Comparison of ENCODE assay signal across 22 mouse cellular contexts in the genomic region with DNA sequence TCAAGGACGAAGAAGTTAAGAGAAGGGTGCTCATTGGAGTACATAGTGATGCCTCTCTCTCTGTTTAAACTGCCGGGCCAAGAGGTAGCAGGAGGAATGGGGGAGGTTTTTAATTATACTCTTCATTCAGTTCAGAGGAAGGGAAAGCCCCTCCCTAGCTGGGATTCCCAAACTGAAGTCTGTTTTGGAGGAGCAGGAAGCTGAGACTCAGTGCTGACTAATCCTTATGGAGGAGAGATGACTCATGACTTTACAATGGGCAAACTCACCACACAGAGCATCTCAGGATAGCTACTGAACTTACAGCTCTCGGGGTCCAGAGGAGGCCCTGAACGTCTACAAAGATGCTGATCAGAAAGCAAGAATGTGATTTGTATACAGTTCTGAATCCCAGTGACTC. TPM values are rescaled to one million over a fixed set of nuclear protein-coding genes. Genes with fewer than 3 reads are reported as not detected.
DNase-seq lines count a peak whose midpoint lies in the region; ATAC-seq and TF ChIP-seq lines count a peak whose summit lies in the region.
"Had no signal": no experiment of that assay in that cellular context is flagged by ENCODE, and none has a peak within 500 bp of the region (broad histone marks: within the 10 kb centered on the region; RNA-seq: fewer than 3 reads in every experiment).

No protein-coding gene starts in this region.

- H3K9me3 ChIP-seq in heart, embryonic 11.5 days (replicated peaks; ENCODE audit: control insufficient read depth, low read length): no peaks in the 10 kb centered on the region
- H3K9me3 ChIP-seq: embryonic facial prominence, embryonic 12.5 days; forebrain, embryonic 15.5 days; limb, embryonic 15.5 days; liver, embryonic 15.5 days; midbrain, embryonic 12.5 days had no signal

- no peaks in the 10 kb centered on the region for H3K4me1 ChIP-seq in heart, embryonic 11.5 days (ENCODE audit: control insufficient read depth, insufficient read depth, low read length)
- H3K4me1 ChIP-seq: embryonic facial prominence, embryonic 12.5 days; forebrain, embryonic 15.5 days; heart, embryonic 13.5 days; limb, embryonic 15.5 days; liver, embryonic 15.5 days; midbrain, embryonic 12.5 days had no signal

- ATAC-seq in Patski: peak; percentile 98
- no peak for ATAC-seq in granulocyte monocyte progenitor cell, adult 5-6 weeks (replicated peaks; ENCODE audit: poor library complexity, severe bottlenecking)
- no peak for ATAC-seq in heart, embryonic 11.5 days (replicated peaks; ENCODE audit: insufficient number of reproducible peaks, low FRiP score, low TSS enrichment)
- ATAC-seq: CD4-positive, CD25-positive, alpha-beta regulatory T cell, adult 4 months; forebrain, embryonic 15.5 days; hindbrain, embryonic 16.5 days; intestine, embryonic 16.5 days had no signal

- no peak for TF ChIP-seq CTCF in Patski (IDR thresholded peaks at IDR 0.05)

- H3K4me3 ChIP-seq in heart, embryonic 11.5 days (ENCODE audit: low read depth, low read length): no peak overlapping the region
- H3K4me3 ChIP-seq: embryonic facial prominence, embryonic 12.5 days; forebrain, embryonic 15.5 days; heart, embryonic 13.5 days; limb, embryonic 15.5 days; liver, embryonic 15.5 days; midbrain, embryonic 12.5 days had no signal

- no peak overlapping the region for H3K27ac ChIP-seq in heart, embryonic 11.5 days (ENCODE audit: low read depth, low read length)
- H3K27ac ChIP-seq: embryonic facial prominence, embryonic 12.5 days; forebrain, embryonic 15.5 days; heart, embryonic 13.5 days; limb, embryonic 15.5 days; liver, embryonic 15.5 days; midbrain, embryonic 12.5 days had no signal

- DNase-seq in layer of hippocampus, adult 9-11 months: peak; percentile 14
- DNase-seq in layer of hippocampus, adult 11-12 months (ENCODE audit: low spot score): no peak
- peak; percentile 11 for DNase-seq in right cerebral cortex, postnatal 25 days
- no peak for DNase-seq in right cerebral cortex, postnatal 14 days
- DNase-seq in Patski (ENCODE audit: low read depth, low spot score): peak; percentile 87
- DNase-seq: adrenal gland, adult 8-10 months; cerebellum, adult 11 months; cerebellum, postnatal 10 days; heart, postnatal 4 days; lung, postnatal 10 days; thymus, postnatal 14 days had no signal

- no peak overlapping the region for H3K4me2 ChIP-seq in heart, embryonic 11.5 days
- H3K4me2 ChIP-seq: embryonic facial prominence, embryonic 12.5 days; forebrain, embryonic 15.5 days; heart, embryonic 13.5 days; limb, embryonic 15.5 days; liver, embryonic 15.5 days; midbrain, embryonic 12.5 days had no signal

- H3K9ac ChIP-seq in heart, embryonic 11.5 days (ENCODE audit: low read depth, low read length): no peak overlapping the region
- H3K9ac ChIP-seq: embryonic facial prominence, embryonic 12.5 days; forebrain, embryonic 15.5 days; heart, embryonic 13.5 days; limb, embryonic 15.5 days; liver, embryonic 15.5 days; midbrain, embryonic 12.5 days had no signal

- H3K27me3 ChIP-seq in Patski: no peaks in the 10 kb centered on the region
- no peaks in the 10 kb centered on the region for H3K27me3 ChIP-seq in heart, embryonic 11.5 days (ENCODE audit: control insufficient read depth, insufficient read depth, low read length)
- H3K27me3 ChIP-seq: embryonic facial prominence, embryonic 12.5 days; forebrain, embryonic 15.5 days; heart, embryonic 13.5 days; limb, embryonic 15.5 days; liver, embryonic 15.5 days; midbrain, embryonic 12.5 days had no signal

- 30% methylated on average over 4 of the region's 4 CpGs for WGBS in heart, embryonic 11.5 days (ENCODE audit: insufficient replicate concordance)

- CTCF ChIA-PET in Patski (lab: Charles Lee): interaction anchor here (1.1 to 1.3 kb wide), 2 partner anchors 15 to 18 kb away, joined by 3 read pairs; no protein-coding TSS in a partner anchor

- no peaks in the 10 kb centered on the region for H3K36me3 ChIP-seq in heart, embryonic 11.5 days (ENCODE audit: control insufficient read depth, insufficient read depth, low read length)
- H3K36me3 ChIP-seq: embryonic facial prominence, embryonic 12.5 days; forebrain, embryonic 15.5 days; limb, embryonic 15.5 days; liver, embryonic 15.5 days; midbrain, embryonic 12.5 days had no signal

- POLR2A ChIA-PET in Patski (lab: Charles Lee): no interaction called here

- in situ Hi-C loops in Patski (cut with MboI; ENCODE audit: low pct_unique_long_range_greater_than_20kb): loop anchor here (25.0 kb wide), 1 partner anchor 1020 kb away; no protein-coding TSS in a partner anchor

RNA-seq across cellular contexts. Expression of a gene that starts 18.3 kb away (rescaled TPM):
- 14.7 TPM for polyA plus RNA-seq in Patski (2021)
- total RNA-seq in granulocyte monocyte progenitor cell, adult 5-6 weeks (2014; fragmentation: Nextera tagmentation): 0.75 and 3.4 TPM in 2 replicates
- 3.7 TPM in 2 replicates for total RNA-seq in granulocyte monocyte progenitor cell, adult 5-6 weeks (2017)
- 20.4 and 23.1 TPM in 2 replicates for polyA plus RNA-seq in heart, embryonic 11.5 days (2014; fragmentation: Nextera tagmentation; extraction: Ambion mirVana)

Comparison
In these comparisons a context has a peak if more than half of its experiments do, and no peak if none do; other contexts are left out.
1. DNase-seq: peak in layer of hippocampus, adult 9-11 months (single experiment), right cerebral cortex, postnatal 25 days (single experiment) and Patski (single experiment); none in layer of hippocampus, adult 11-12 months (single experiment) and right cerebral cortex, postnatal 14 days (single experiment).